Mouse (Mus musculus): ENCODE results near the gene Pcx. TPM values are rescaled to one million over a fixed set of nuclear protein-coding genes. Genes with fewer than 3 reads are reported as not detected.

Gene Pcx
- polyA plus RNA-seq, 1 experiment from 2014 or later, result 18.4 TPM

- H3K27me3 ChIP-seq (replicated peaks; ENCODE audit: control insufficient read depth, insufficient read depth, low read length), result no peaks in the 10 kb centered on the region
- H3K4me3 ChIP-seq (ENCODE audit: low read depth, low read length), result no peak overlapping the region
- 54% methylated on average over 7 of the region's 7 CpGs for WGBS
- ATAC-seq (ENCODE audit: low read depth), result no peak
- no peak overlapping the region for H3K4me2 ChIP-seq (ENCODE audit: low read depth, low read length)
- H3K9ac ChIP-seq (ENCODE audit: low read depth, low read length), result no peak overlapping the region
- DNase-seq (ENCODE audit: low spot score), result no peak
- no peaks in the 10 kb centered on the region for H3K9me3 ChIP-seq (ENCODE audit: control insufficient read depth, low read length)
- no peaks in the 10 kb centered on the region for H3K4me1 ChIP-seq (ENCODE audit: control insufficient read depth, insufficient read depth, low read length)
- no peak overlapping the region for H3K27ac ChIP-seq (replicated peaks; ENCODE audit: low read depth, low read length)
- H3K36me3 ChIP-seq (ENCODE audit: control insufficient read depth, insufficient read depth, low read length), result no peaks in the 10 kb centered on the region
These were observed 83.7 kb downstream of the Pcx start for GRCm38 (mm10) chr19:4593792-4594522.

GRCm38 (mm10) chr19:4596071-4596470, 85.8 kb downstream of the Pcx start:
- DNase-seq (ENCODE audit: low spot score) (no peak), ATAC-seq (ENCODE audit: low read depth) (no peak)
- WGBS, result 70% methylated on average over 2 of the region's 2 CpGs
- no peaks in the 10 kb centered on the region for H3K27me3 ChIP-seq (replicated peaks; ENCODE audit: control insufficient read depth, insufficient read depth, low read length)
- H3K36me3 ChIP-seq (ENCODE audit: control insufficient read depth, insufficient read depth, low read length), result no peaks in the 10 kb centered on the region
- H3K4me3 ChIP-seq (ENCODE audit: low read depth, low read length), result no peak overlapping the region
- no peak overlapping the region for H3K27ac ChIP-seq (replicated peaks; ENCODE audit: low read depth, low read length)
- H3K9ac ChIP-seq (ENCODE audit: low read depth, low read length), result no peak overlapping the region
- no peak overlapping the region for H3K4me2 ChIP-seq (ENCODE audit: low read depth, low read length)
- H3K4me1 ChIP-seq (ENCODE audit: control insufficient read depth, insufficient read depth, low read length), result no peaks in the 10 kb centered on the region
- no peaks in the 10 kb centered on the region for H3K9me3 ChIP-seq (ENCODE audit: control insufficient read depth, low read length)

- WGBS, result 91% methylated on average over 20 of the region's 20 CpGs
- Histone ChIP-seq H3K4me3 (ENCODE audit: low read depth, low read length) (no peak overlapping the region), H3K9ac (ENCODE audit: low read depth, low read length) (no peak overlapping the region), H3K27me3 (replicated peaks; ENCODE audit: control insufficient read depth, insufficient read depth, low read length) (no peaks in the 10 kb centered on the region), H3K9me3 (ENCODE audit: control insufficient read depth, low read length) (no peaks in the 10 kb centered on the region), H3K27ac (replicated peaks; ENCODE audit: low read depth, low read length) (no peak overlapping the region), H3K36me3 (ENCODE audit: control insufficient read depth, insufficient read depth, low read length) (no peaks in the 10 kb centered on the region), H3K4me1 (ENCODE audit: control insufficient read depth, insufficient read depth, low read length) (no peaks in the 10 kb centered on the region), H3K4me2 (ENCODE audit: low read depth, low read length) (no peak overlapping the region)
- DNase-seq (ENCODE audit: low spot score) (no peak), ATAC-seq (ENCODE audit: low read depth) (no peak)
These were observed 92.2 kb downstream of the Pcx start for GRCm38 (mm10) chr19:4602459-4602858.

- H3K4me1 ChIP-seq (ENCODE audit: control insufficient read depth, insufficient read depth, low read length), result no peaks in the 10 kb centered on the region
- no peaks in the 10 kb centered on the region for H3K36me3 ChIP-seq (ENCODE audit: control insufficient read depth, insufficient read depth, low read length)
- ATAC-seq (ENCODE audit: low read depth), result peak; percentile 72
- no peaks in the 10 kb centered on the region for H3K9me3 ChIP-seq (ENCODE audit: control insufficient read depth, low read length)
- no peak overlapping the region for H3K27ac ChIP-seq (replicated peaks; ENCODE audit: low read depth, low read length)
- DNase-seq (ENCODE audit: low spot score), result peak; percentile 49
- no peak overlapping the region for H3K9ac ChIP-seq (ENCODE audit: low read depth, low read length)
- 30% methylated on average over 22 of the region's 24 CpGs for WGBS
- H3K27me3 ChIP-seq (replicated peaks; ENCODE audit: control insufficient read depth, insufficient read depth, low read length), result no peaks in the 10 kb centered on the region
- H3K4me2 ChIP-seq (ENCODE audit: low read depth, low read length), result no peak overlapping the region
- H3K4me3 ChIP-seq (ENCODE audit: low read depth, low read length), result no peak overlapping the region
These were observed 93.8 kb downstream of the Pcx start for GRCm38 (mm10) chr19:4603801-4604723.

GRCm38 (mm10) chr19:4605654-4606053, 95.4 kb downstream of the Pcx start:
- Histone ChIP-seq H3K27me3 (replicated peaks; ENCODE audit: control insufficient read depth, insufficient read depth, low read length) (no peaks in the 10 kb centered on the region), H3K36me3 (ENCODE audit: control insufficient read depth, insufficient read depth, low read length) (no peaks in the 10 kb centered on the region; the same call in 1 of the 2 replicates), H3K27ac (replicated peaks; ENCODE audit: low read depth, low read length) (no peak overlapping the region), H3K4me1 (ENCODE audit: control insufficient read depth, insufficient read depth, low read length) (no peaks in the 10 kb centered on the region), H3K9ac (ENCODE audit: low read depth, low read length) (no peak overlapping the region), H3K4me3 (ENCODE audit: low read depth, low read length) (no peak overlapping the region), H3K9me3 (ENCODE audit: control insufficient read depth, low read length) (no peaks in the 10 kb centered on the region), H3K4me2 (ENCODE audit: low read depth, low read length) (no peak overlapping the region)
- WGBS, result 87% methylated on average over 4 of the region's 4 CpGs
- ATAC-seq (ENCODE audit: low read depth) (no peak), DNase-seq (ENCODE audit: low spot score) (no peak)

GRCm38 (mm10) chr19:4607406-4607805, 97.1 kb downstream of the Pcx start:
- Histone ChIP-seq H3K4me1 (ENCODE audit: control insufficient read depth, insufficient read depth, low read length) (no peaks in the 10 kb centered on the region), H3K27ac (replicated peaks; ENCODE audit: low read depth, low read length) (no peak overlapping the region), H3K36me3 (ENCODE audit: control insufficient read depth, insufficient read depth, low read length) (peaks cover 13% of the 10 kb centered on the region; the same call in 1 of the 2 replicates), H3K4me3 (ENCODE audit: low read depth, low read length) (no peak overlapping the region), H3K27me3 (replicated peaks; ENCODE audit: control insufficient read depth, insufficient read depth, low read length) (no peaks in the 10 kb centered on the region), H3K9ac (ENCODE audit: low read depth, low read length) (no peak overlapping the region), H3K9me3 (ENCODE audit: control insufficient read depth, low read length) (no peaks in the 10 kb centered on the region), H3K4me2 (ENCODE audit: low read depth, low read length) (no peak overlapping the region)
- 95% methylated on average over 12 of the region's 12 CpGs for whole genome bisulfite sequencing
- DNase-seq (ENCODE audit: low spot score) (no peak), ATAC-seq (ENCODE audit: low read depth) (no peak)

- H3K27ac ChIP-seq (replicated peaks; ENCODE audit: low read depth, low read length), result no peak overlapping the region
- H3K27me3 ChIP-seq (replicated peaks; ENCODE audit: control insufficient read depth, insufficient read depth, low read length), result no peaks in the 10 kb centered on the region
- H3K4me2 ChIP-seq (ENCODE audit: low read depth, low read length), result no peak overlapping the region
- no peak overlapping the region for H3K4me3 ChIP-seq (ENCODE audit: low read depth, low read length)
- no peak overlapping the region for H3K9ac ChIP-seq (ENCODE audit: low read depth, low read length)
- 92% methylated on average over 4 of the region's 4 CpGs for WGBS
- ATAC-seq (ENCODE audit: low read depth), result no peak
- H3K36me3 ChIP-seq (ENCODE audit: control insufficient read depth, insufficient read depth, low read length), result peaks cover 24% of the 10 kb centered on the region
- H3K4me1 ChIP-seq (ENCODE audit: control insufficient read depth, insufficient read depth, low read length), result no peaks in the 10 kb centered on the region
- DNase-seq (ENCODE audit: low spot score), result no peak
- no peaks in the 10 kb centered on the region for H3K9me3 ChIP-seq (ENCODE audit: control insufficient read depth, low read length)
These were observed 98.2 kb downstream of the Pcx start for GRCm38 (mm10) chr19:4608511-4608910.

GRCm38 (mm10) chr19:4610109-4610508, 99.8 kb downstream of the Pcx start:
- ATAC-seq (ENCODE audit: low read depth), result no peak
- WGBS, result 45% methylated on average over 4 of the region's 4 CpGs

More at GRCm38 (mm10) chr19:4610109-4610508, 99.8 kb downstream of the Pcx start:
- Histone ChIP-seq H3K4me2 (ENCODE audit: low read depth, low read length) (no peak overlapping the region), H3K36me3 (ENCODE audit: control insufficient read depth, insufficient read depth, low read length) (peaks cover 32% of the 10 kb centered on the region), H3K27ac (replicated peaks; ENCODE audit: low read depth, low read length) (no peak overlapping the region), H3K9ac (ENCODE audit: low read depth, low read length) (no peak overlapping the region), H3K4me3 (ENCODE audit: low read depth, low read length) (no peak overlapping the region), H3K4me1 (ENCODE audit: control insufficient read depth, insufficient read depth, low read length) (peaks cover 8% of the 10 kb centered on the region), H3K9me3 (ENCODE audit: control insufficient read depth, low read length) (no peaks in the 10 kb centered on the region), H3K27me3 (replicated peaks; ENCODE audit: control insufficient read depth, insufficient read depth, low read length) (no peaks in the 10 kb centered on the region)
- no peak for DNase-seq (ENCODE audit: low spot score)

All from embryonic facial prominence, embryonic 14.5 days (tissue).